Mouse (Mus musculus) E14TG2a.4 (cell line): ENCODE measurements at regions not wholly inside any gene's neighbourhood (a gene's known extent, or its start where the extent isn't known, plus 50 kb on each side); places are given as distances from the start of the nearest gene placed in this dataset.

Experiments used
- CTCF ChIP-seq: conservative IDR thresholded peaks from 2 replicates; pipeline ENCODE4 v1.5.1; 2014; ENCODE audit warnings: low read length
- NANOG ChIP-seq: IDR thresholded peaks from 2 replicates; pipeline ENCODE4 v1.6.1; 2014; ENCODE audit warnings: borderline replicate concordance, low read length, mixed read lengths
- POU5F1 ChIP-seq: IDR thresholded peaks from 2 replicates; pipeline ENCODE4 v1.6.1; 2014; ENCODE audit warnings: low read length, borderline replicate concordance

DNA sequence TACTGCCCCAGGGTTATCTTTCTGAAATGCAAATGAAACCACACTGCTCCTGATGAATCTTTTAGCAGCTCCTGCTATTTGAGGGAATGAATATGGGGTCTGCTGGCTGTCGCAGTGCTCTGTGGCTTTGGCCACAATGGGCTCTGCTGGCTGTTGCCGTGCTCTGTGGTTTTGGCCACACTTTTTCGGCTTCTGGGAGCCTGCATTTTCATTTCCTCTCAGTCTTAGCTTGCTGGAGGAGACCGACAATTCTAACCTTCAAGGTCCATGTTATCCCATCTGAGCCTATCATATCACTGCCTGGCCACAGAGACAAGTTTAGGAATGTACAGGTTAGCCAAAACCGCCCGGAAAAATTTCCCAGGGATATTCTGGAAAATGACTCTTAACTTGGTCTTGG is 57.2 kb upstream of the Ubash3b start:
- no peak for TF ChIP-seq CTCF
- TF ChIP-seq POU5F1 = no peak
- TF ChIP-seq NANOG = no peak
